Mouse (Mus musculus) left cerebral cortex, adult 11 months (tissue): ENCODE measurements around the gene Dscam.

Source experiments
- DNase-seq: peaks from one replicate; pipeline ENCODE4 v3.0.0; 2022; ENCODE audit warnings: low spot score

Gene Dscam

DNA sequence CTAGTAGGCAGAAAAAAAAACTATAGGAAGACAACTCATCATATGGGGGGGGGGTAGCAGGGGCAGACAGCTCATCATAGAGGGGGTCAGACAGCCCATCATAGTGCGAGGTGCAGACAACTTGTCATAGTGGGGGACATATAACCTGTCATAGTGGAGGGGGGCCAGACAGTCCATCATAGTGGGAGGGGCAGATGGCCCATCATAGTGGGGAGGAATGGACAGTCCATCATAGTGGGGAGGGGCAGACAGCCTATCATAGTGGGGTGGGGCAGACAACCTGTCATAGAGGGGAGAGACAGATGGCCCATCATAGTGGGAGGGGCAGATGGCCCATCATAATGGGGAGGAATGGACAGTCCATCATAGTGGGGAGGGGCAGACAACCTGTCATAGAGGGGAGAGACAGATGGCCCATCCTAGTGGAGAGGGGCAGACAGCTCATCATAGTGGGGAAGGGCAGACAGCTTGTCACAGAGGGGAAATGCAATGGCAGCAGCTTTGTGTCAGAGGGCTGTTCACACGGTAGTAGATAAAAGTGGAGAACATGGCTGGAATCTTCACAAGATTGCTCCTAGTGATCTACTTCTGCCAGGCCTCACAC, 447.4 kb downstream of the Dscam start:
- no peak for DNase-seq

DNA sequence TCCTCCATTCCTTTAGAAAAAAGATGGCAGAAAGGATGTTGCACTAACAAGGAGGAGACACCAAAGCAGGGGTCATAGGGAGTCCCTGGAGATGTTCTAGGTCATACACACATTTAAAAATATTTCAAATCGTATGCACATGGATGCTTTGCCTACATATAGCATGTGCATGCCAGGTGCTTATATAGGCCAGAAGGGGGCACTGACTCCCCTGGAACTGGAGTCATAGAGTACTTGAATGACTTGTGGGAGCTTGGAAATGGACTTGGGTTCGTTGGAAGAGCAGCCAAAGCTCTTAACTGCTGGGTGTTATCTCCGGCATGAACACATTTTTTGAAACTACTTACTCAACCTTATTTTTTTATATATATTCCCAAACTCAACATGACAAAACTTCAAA, 448.4 kb downstream of the Dscam start:
- DNase-seq = no peak

DNA sequence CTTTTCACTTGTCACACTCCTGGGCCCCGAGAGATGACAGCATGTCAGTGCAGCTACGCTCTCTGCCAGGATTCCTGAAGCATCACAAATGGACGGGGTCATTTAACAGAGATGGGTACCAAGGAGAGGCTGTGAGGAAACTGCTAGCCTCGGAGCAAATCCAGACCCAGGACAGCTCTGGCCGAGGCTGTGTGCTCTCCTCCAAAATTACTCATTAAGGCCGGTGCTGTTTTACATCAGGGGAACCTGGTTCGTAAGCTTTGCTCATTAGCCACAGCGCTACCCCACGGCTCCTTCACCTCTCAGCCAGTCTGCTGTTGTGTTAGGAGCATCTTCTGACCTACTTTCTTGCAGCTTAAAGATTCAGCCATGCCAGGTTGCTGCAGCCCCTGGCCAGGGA, 449.3 kb downstream of the Dscam start:
- no peak for DNase-seq

DNA sequence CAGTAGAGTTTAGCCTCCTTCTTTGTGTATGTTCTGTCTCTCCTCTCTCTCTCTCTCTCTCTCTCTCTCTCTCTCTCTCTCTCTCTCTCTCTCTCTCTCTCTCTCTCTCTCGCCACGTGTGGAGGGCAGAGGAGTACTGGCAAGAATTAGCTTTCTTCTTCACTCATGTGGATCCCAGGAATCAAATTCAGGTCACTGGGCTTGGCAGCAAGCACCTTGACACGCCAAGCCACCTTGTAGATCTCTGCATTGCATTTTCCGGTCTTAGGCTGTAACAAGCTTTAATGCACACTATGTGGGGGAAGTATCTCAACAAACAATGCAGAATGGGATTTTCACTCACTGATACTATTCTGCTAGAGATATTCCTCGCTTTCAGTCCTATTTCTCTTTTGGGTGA, 449.9 kb downstream of the Dscam start:
- no peak for DNase-seq

DNA sequence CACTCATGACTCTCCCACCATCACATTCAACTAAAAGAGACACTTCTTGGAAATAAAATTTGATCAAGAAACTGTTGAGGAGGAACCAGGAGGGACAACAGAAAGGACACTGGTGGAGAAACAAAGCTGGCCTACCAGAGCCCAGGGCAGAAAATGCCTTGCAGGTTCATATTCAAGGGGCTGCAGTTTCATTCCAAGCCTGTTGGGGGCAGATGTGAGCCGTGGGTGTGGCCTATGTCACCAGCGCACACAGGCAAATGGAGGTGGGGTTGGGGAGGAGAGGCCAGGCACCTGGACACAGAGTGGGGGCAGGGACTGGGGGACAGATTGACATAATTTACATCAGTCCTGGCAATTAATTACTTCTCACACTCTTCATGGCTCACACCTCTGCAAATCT, 452.3 kb downstream of the Dscam start:
- no peak for DNase-seq

DNA sequence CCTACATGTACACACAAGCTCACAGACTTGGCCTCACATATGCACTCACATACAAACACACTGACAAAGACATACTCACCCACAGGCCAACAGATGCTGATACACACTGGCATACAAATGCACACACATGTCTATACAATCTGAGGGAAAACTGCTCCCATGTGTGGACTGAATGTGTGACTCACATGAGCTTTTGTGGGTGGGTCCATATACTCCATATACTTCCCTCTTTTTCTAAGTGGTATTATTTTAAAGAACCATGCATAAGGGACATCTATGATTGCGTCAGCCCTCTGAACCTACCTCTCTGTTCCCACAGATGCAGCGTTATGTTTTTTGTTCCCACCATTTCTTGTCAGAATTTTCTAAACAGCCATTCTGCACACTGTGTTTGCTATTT, 453.9 kb downstream of the Dscam start:
- DNase-seq = no peak

DNA sequence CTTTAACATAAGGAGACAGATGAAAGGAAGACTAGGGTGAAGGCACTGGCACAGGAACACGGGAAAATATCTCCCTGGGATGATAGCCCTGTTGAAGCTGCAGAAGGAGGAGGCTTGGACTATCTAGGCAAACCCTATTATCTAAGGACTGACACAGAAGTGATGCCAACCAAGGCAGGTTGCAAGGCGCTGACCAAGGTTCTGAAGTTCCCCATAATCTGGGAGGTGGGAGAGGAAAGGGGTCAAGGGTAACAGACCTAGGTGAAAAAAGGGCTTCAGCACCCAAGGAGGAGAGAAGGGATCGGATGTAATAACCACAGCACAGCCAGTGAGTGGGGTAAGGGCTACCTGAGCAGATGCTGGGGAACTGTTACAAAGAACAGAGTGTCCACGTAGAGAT, 458.6 kb downstream of the Dscam start:
- DNase-seq = no peak

DNA sequence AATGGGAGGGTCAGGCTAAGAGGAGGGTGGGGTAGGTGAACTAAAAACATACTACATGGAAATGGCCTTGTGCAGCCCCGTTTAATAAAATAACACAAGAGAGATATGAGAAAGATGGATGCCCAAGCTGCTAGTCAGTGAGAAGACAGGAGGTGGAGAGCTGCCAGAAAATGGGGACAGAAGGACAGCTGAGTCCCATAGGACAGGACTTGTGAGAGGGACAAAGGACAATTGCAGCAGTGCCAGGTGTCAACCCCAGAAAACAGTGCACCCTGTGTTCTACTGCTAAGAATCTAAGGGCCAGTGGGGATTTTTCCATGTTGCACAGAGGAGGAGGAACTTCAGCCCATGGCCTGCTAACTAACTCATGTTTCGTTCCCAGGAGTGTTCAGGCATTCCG, 470.0 kb downstream of the Dscam start:
- DNase-seq = no peak

DNA sequence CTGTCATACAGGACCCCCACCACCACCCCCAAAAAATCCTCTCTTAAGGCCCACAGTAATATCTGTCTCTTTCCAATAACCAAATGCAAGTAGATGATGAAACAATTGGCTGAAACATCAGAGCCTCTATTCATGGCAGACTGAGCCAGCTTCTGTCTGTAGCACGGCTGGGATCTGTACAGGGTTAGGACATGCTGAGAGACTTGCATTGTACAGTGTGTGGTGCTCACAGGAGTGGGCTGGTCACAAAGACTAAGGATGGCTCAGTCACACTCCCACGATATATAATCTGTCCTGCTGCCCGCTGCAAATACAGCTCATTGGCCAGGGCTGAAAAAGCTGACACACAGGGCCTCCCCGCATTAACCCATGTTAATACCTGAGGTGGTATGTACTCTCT, 474.7 kb downstream of the Dscam start:
- no peak for DNase-seq

DNA sequence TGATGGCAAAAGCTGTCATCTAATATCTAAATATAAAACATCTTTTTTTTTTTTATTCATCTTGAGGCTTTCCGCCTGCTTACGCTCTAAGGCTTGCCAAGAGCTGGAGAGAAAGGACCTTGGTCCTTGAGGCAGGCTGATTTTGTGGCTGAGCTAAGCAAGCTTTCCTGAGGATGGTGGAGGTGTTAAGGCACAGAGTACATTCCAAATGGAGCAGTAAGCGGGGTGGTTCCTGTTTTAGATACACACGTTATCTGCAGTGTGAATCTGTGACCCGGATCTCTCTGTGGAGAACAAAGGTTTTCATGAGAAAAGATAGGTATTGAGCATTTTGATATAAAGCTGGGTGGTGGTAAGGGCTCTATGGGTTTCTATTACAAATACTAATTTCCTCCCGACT, 479.0 kb downstream of the Dscam start:
- no peak for DNase-seq

DNA sequence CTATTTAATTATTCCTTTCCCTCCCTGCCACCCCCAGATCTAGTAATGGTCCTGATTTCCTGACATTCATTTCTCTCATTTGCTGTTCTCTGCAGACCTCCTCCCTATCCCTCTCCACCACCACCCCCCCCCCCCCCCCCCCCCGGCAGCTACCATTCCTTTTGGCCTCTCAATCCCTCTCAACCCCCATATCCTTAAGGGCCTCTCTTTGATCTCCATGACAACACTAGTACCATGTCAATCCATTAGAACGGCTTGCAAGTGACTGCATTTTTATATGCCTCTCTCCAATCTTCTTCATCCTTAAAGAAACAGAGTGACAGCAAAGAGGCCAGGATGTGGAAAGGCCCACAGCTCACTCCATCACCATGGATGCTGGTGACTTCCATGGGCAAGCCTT, 480.5 kb downstream of the Dscam start:
- no peak for DNase-seq

DNA sequence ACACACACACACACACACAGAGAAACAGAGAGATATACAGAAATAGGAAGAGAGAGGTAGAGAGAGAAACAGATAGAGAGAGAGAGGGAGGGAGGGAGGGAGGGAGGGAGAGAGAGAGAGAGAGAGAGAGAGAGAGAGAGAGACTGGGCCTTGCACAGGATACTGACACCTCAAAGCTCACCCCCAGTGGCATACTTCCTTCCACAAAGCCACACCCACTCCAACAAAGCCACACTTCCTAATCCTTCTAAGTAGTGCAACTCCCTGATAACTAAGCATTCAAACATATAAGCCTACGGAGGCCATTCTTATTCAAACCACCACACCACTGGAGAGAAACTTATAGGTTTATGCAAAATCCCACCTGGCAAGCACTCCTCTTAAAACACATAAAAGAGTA, 481.1 kb downstream of the Dscam start:
- no peak for DNase-seq

DNA sequence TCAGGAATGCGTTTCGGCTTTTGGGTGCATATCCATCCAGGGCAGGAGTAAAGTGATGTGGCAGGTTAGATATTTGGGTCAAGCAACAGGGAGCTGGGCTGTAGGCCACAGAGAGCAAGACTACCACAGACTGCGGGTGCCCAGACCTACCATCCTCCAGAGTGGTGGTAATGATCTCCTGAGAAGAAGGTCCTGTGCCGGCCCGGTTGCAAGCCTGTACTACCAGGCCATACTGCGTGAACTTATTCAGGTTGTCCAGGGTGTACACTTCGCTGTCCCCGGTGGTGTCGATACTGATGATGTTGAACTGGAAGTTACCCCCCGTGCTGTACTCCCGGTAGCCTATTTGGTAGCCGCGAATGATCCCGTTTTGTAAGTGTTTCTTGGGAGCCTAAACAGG, 485.5 kb downstream of the Dscam start:
- DNase-seq = no peak

DNA sequence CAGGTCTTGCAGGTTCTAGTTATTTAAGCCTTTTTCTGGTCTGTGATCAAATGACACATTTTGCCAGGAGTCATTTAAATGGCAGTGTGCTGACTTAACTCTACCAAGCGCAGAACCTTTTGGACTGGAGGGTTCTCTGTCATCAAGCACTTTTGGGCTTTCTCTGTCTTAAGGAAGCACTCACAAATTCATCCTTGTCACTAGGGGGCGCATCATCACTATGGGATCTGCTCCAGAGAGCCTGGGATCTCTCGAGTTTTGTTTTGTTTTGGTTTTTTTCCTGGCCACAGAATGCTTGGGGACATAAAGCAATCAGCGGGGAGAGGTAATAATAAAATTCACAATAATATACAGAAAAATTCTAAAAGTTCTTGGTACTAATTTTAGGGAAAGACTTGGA, 486.0 kb downstream of the Dscam start:
- no peak for DNase-seq

DNA sequence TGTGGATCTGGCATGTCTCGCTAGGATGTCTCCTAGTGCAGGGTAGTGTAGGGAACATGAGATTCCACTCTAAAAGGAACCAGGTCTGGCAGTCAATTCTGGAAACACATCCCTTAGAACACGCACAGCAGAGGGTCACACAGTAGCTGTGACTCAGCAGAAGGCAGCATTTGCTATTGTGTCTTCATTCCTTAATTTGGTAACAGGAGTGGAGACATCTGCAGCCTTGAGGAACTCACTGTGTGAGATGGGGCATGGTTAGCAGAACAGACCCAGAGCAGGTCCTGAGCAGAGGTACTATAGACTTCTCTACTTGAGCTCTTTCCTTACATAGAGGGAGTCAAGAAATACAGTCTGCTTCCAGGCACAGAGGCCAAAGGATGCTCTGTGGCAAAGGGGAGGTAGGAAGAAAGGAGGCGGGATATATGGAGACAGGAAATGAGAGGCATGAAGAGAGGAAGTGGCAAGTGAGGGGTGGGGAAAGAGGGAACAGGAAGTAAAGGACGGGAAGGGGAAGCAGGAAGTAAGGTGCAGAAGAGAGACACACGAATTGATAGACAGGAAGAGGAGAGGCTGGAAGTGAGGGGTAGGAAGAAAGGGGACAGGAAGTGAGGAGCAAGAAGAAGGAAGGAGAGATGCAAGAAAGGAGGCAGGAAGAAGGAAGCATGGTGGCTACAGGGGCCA, 488.1 kb downstream of the Dscam start:
- no peak for DNase-seq

DNA sequence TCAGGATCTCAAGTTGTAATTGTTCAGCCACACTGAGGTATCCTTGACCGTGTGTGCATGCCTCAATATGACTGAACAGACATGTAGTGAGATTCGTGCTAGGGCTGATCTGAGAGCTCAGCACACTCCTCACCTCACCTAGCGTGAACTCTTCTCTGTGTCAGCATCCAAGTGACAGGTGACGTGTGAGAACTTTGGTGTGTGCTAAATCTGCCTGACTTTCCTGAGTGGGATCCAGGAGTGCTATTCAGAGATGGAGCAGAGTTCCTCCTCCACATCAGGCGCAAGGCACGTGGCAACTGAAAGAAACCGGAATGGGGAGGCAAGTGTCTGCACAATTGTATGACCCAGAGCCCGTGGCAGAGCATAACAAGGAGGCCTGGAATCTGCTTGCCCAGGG, 490.6 kb downstream of the Dscam start:
- DNase-seq = no peak

DNA sequence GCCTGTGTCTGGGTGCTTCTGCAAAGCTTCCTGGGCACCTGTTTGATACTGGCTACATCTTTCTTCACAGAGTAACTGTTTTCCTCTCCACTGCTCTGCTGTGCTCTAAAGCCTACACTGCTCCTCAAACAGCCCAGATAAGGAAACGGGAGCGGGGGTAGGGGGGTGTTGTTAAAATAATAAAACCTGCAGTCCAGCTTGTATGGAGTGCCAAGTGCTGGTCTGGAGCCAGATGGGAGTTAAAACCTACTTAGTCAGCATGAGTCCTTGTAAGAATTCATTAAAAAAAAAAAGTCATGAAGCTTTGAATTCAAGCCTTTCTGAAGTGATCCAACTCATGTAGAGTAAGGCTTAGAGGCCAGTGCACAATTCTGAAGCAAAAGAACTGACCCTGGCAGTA, 493.1 kb downstream of the Dscam start:
- DNase-seq = no peak

DNA sequence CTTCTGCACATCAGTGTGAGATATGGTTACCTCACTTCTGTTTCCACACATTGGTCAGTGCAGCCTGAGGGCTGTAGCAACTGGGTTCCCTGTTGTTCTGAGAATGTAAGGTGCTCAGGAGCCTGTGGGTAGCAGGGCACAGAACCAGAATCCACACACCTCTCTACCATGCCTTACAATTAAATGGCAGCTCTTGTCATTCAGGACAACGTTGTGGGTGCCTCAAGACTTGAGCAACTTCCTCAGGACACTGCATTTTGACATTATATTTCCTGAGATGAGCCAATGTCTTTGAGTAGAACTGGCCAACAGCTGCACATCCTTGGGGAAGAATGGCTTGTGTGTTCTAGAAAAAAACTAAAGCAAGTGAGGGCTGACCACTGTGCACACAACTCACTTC, 493.9 kb downstream of the Dscam start:
- DNase-seq = no peak

DNA sequence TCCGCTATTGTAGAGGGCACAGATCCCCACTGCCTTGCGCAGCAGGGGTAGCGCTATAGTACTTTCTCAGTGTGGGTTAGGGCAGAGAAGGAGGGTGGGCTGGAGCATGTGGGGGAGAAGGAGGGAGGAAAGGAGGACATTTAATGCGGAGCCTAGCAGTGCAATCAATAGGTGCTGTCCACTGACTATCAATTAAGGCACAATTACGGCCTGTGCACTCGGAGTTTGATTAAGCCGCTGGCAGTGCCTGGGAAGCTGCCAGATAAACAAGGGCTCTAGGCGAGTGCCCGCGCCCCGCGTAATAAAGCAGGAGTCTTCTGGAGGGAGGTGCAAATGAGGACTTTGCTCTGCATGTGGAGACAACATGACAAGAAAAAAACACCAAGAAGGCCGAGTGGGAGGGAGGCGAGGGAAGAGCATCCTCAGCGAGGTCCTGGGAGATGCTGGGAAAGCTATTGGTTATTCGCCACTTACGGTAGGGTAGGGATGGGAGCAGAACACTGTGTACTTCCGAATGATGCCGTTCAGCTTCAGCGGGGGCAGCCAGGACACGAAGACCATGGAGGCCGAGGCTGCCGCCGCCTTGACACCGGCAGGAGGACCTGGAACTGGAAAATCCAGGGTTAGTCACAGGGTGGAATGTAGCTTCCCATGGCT, 497.2 kb downstream of the Dscam start:
- DNase-seq = no peak

DNA sequence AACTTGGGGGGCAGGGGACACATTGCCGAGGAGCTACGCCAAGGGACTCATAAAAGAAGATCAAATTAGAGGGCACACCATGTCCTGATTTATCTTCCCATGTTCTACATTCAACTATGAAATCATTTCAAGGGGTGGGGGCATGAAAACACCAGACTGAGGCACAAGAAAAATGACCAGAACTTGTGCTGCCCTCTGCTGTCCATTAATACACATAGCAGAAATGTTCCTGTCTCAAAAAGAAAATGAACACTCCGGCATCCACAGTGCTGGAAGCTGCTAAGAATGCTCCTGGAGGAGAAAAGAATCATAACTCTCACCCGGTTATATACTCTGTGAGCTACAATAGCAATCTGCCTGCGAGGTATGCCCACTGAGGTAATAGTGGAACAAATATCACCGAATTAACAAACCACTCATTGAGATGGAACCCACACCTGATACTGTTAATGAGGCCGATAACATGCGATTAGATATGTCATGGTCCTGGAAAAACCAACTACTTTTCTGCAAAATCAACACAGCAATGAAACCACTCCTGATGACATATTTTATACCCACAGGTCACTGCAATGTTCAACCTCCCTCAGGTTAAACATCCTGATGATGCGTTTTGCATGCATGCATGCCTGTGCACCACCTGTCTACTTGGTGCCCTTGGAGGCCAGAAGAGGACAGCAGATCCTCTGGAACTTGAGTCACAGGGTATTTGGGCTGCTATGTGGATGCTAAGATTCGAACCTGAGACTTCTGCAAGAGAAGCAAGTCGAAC, 498.8 kb downstream of the Dscam start:
- DNase-seq = no peak

DNA sequence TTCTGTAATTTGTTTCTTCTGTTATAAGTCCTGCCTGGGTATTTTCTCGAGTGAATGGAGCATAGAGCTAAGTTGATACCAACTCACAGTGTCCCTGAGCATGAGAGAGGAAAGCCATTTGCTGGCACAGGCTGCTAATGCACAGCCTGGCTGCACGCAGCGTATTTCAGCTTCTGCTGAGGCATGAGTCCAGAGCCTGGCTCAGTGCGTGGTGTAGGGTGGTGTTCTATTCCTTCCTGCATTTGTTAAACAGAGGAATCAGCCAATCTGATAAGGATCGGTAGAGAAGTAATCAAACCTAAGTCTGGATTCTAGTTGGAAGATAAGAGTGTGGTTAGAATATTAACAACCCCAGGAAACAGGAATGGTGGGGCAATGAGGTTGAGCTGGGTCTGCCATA, 500.8 kb downstream of the Dscam start:
- DNase-seq = no peak

DNA sequence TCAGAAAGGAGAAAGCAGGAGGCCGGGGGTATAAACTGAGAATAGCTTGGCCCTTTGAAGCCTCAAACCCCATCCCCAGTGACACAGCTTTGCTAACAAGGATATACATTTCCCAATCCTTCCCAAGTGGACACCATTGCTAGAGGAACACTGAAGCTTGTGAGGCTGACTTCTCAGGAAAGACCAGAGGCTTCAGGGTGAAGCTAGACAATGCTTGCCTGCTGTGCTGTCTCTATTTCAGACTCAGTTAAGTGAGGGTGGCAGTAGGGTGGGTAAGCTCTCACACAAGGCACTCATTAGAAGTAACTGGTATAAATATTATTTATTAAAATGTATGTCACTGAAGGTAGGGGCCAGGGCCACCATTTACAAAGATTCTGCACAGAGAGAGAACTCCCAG, 502.1 kb downstream of the Dscam start:
- no peak for DNase-seq

DNA sequence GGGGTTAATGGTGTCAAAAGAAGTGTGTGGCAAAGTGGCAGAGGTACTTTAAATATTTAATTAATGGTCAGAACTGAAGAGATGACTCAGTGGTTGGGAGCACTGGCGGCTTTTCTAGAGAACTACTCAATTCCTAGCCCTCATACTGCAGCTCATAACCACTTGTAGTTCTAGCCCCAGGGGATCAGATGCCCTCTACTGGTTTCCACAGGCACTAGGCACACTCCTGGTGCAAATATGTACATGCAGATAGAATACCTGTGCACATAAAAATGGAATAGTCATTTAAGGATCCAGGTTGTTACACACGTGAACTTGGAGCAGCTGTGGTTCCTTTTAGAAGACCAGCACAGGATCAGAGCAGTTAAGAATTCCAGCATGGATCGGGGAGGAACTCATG, 509.5 kb downstream of the Dscam start:
- DNase-seq = no peak
